Mouse (Mus musculus) liver, embryonic 12.5 days (tissue): ENCODE data around the gene Klhl25. TPM values are rescaled to one million over a fixed set of nuclear protein-coding genes. Genes with fewer than 3 reads are reported as not detected.
"Not testable (repeated sequence)": the region's sequence is repeated elsewhere in the genome, so short reads cannot be mapped to it uniquely, and the experiment has no call there.

Source experiments
- ATAC-seq: fragments of 200-750 bp; cut with Nextera tagmentation; 2 replicates; pipeline ENCODE4 v1.8.0; 2017; ENCODE audit warnings: moderate number of reproducible peaks, mild to moderate bottlenecking, moderate library complexity
- H3K27ac ChIP-seq: fragments of 300-500 bp; sonication (generic); 2 replicates; pipeline ENCODE4 v1.5.1; 2016; ENCODE audit warnings: mild to moderate bottlenecking
- H3K27me3 ChIP-seq: fragments of 300-500 bp; sonication (generic); replicated peaks from 2 replicates; pipeline ENCODE4 v1.6.1; 2016; ENCODE audit warnings: mild to moderate bottlenecking, moderate library complexity
- H3K36me3 ChIP-seq: fragments of 300-500 bp; sonication (generic); 2 replicates; pipeline ENCODE4 v1.6.1; 2016; ENCODE audit warnings: mild to moderate bottlenecking, moderate library complexity
- H3K4me1 ChIP-seq: fragments of 300-500 bp; sonication (generic); 2 replicates; pipeline ENCODE4 v1.6.1; 2016
- H3K4me2 ChIP-seq: fragments of 300-500 bp; sonication (generic); 2 replicates; pipeline ENCODE4 v1.6.1; 2016; ENCODE audit warnings: mild to moderate bottlenecking, moderate library complexity
- H3K4me3 ChIP-seq: fragments of 300-500 bp; sonication (generic); 2 replicates; pipeline ENCODE4 v1.5.1; 2016; ENCODE audit warnings: mild to moderate bottlenecking, moderate library complexity
- H3K9ac ChIP-seq: fragments of 300-500 bp; sonication (generic); 2 replicates; pipeline ENCODE4 v1.6.1; 2016; ENCODE audit warnings: mild to moderate bottlenecking, moderate library complexity
- H3K9me3 ChIP-seq: fragments of 300-500 bp; sonication (generic); replicated peaks from 2 replicates; pipeline ENCODE4 v1.6.1; 2016; ENCODE audit warnings: mild to moderate bottlenecking, moderate library complexity
- WGBS: fragments of 180-500 bp; shearing (Covaris S2); methylation state at CpG from one replicate; pipeline ENCODE4 v1.1.7; 2016; ENCODE audit not compliant: insufficient replicate concordance; 5-methylcytosine and 5-hydroxymethylcytosine counted together
- polyA plus RNA-seq: library from polyadenylated mRNA; unstranded; fragments of >200 nt; fragmentation: Nextera tagmentation; extraction: Ambion mirVana; gene quantifications from 2 replicates; pipeline ENCODE4 v1.2.1, GENCODE M21; 2016

Gene Klhl25
- polyA plus RNA-seq, 1 experiment from 2014 or later: 12.2 TPM

GRCm38 (mm10) chr7:75826360-75827103 is 21.6 kb upstream of the Klhl25 start:
- Histone ChIP-seq H3K4me1 (peaks cover 66% of the 10 kb centered on the region), H3K4me3 (no peak overlapping the region)
- no peak for ATAC-seq

GRCm38 (mm10) chr7:75827357-75827756 is 20.8 kb upstream of the Klhl25 start:
- ATAC-seq: peak; percentile 39
- Histone ChIP-seq H3K9me3 (no peaks in the 10 kb centered on the region), H3K27me3 (no peaks in the 10 kb centered on the region), H3K9ac (no peak overlapping the region), H3K4me2 (peak overlapping the region; percentile 19), H3K36me3 (no peaks in the 10 kb centered on the region), H3K4me3 (no peak overlapping the region), H3K27ac (peak overlapping the region; percentile 91), H3K4me1 (peaks cover 63% of the 10 kb centered on the region)
- WGBS: 68% methylated on average over 1 of the region's 1 CpGs

More at GRCm38 (mm10) chr7:75826360-75827103, 21.6 kb upstream of the Klhl25 start:
- H3K27me3 ChIP-seq: no peaks in the 10 kb centered on the region
- H3K36me3 ChIP-seq: no peaks in the 10 kb centered on the region
- H3K9ac ChIP-seq: 0 out of 2 replicates have a peak overlapping the region, but pooled peaks have one; percentile 4
- peak overlapping the region; percentile 91 for H3K27ac ChIP-seq
- no peak overlapping the region for H3K4me2 ChIP-seq
- 36% methylated on average over 3 of the region's 4 CpGs for WGBS
- H3K9me3 ChIP-seq: no peaks in the 10 kb centered on the region

- 22% methylated on average over 10 of the region's 10 CpGs for WGBS
- peak overlapping the region; percentile 91 for H3K27ac ChIP-seq
- ATAC-seq: peak; percentile 44
- peak overlapping the region; percentile 19 for H3K4me2 ChIP-seq
- H3K4me1 ChIP-seq: peaks cover 58% of the 10 kb centered on the region
- H3K36me3 ChIP-seq: no peaks in the 10 kb centered on the region
- no peaks in the 10 kb centered on the region for H3K9me3 ChIP-seq
- H3K9ac ChIP-seq: no peak overlapping the region
- H3K4me3 ChIP-seq: no peak overlapping the region
- no peaks in the 10 kb centered on the region for H3K27me3 ChIP-seq
These were observed 20.3 kb upstream of the Klhl25 start for GRCm38 (mm10) chr7:75827850-75828249.

GRCm38 (mm10) chr7:75828536-75828935 is 19.6 kb upstream of the Klhl25 start:
- Histone ChIP-seq H3K4me3 (no peak overlapping the region), H3K27me3 (no peaks in the 10 kb centered on the region), H3K4me1 (peaks cover 58% of the 10 kb centered on the region), H3K4me2 (no peak overlapping the region), H3K9me3 (no peaks in the 10 kb centered on the region), H3K9ac (no peak overlapping the region), H3K36me3 (no peaks in the 10 kb centered on the region), H3K27ac (peak overlapping the region; percentile 91)
- WGBS: 77% methylated on average over 5 of the region's 5 CpGs
- no peak for ATAC-seq

- ATAC-seq: peak; percentile 93
- Histone ChIP-seq H3K4me2 (peak overlapping the region; percentile 51), H3K36me3 (no peaks in the 10 kb centered on the region), H3K4me1 (peaks cover 74% of the 10 kb centered on the region), H3K9me3 (no peaks in the 10 kb centered on the region), H3K4me3 (no peak overlapping the region), H3K27me3 (no peaks in the 10 kb centered on the region), H3K9ac (peak overlapping the region; percentile 50), H3K27ac (peak overlapping the region; percentile 92)
- WGBS: 20% methylated on average over 6 of the region's 6 CpGs
These were observed 17.7 kb upstream of the Klhl25 start for GRCm38 (mm10) chr7:75830251-75831060.

- not testable (repeated sequence) for H3K9me3 ChIP-seq, ATAC-seq, H3K4me2 ChIP-seq, H3K9ac ChIP-seq, H3K27me3 ChIP-seq, H3K36me3 ChIP-seq, H3K4me3 ChIP-seq
- Histone ChIP-seq H3K4me1 (peaks cover 66% of the 10 kb centered on the region), H3K27ac (0 out of 2 replicates have a peak overlapping the region, but pooled peaks have one; percentile 14)
- 72% methylated on average over 3 of the region's 4 CpGs for WGBS
These were observed 14.2 kb upstream of the Klhl25 start for GRCm38 (mm10) chr7:75833960-75834359.

GRCm38 (mm10) chr7:75834932-75835631 is 13.0 kb upstream of the Klhl25 start:
- peaks cover 55% of the 10 kb centered on the region for H3K4me1 ChIP-seq
- H3K27ac ChIP-seq, H3K9me3 ChIP-seq, H3K9ac ChIP-seq, H3K27me3 ChIP-seq, H3K4me3 ChIP-seq, H3K36me3 ChIP-seq: not testable (repeated sequence)
- peak; percentile 53 for ATAC-seq
- peak overlapping the region; percentile 20; the same call in 1 of the 2 replicates for H3K4me2 ChIP-seq
- 35% methylated on average over 3 of the region's 6 CpGs for WGBS

- H3K4me1 ChIP-seq: peaks cover 22% of the 10 kb centered on the region
- H3K27ac ChIP-seq: no peak overlapping the region
- no peak for ATAC-seq
- no peaks in the 10 kb centered on the region; the same call in 1 of the 2 replicates for H3K27me3 ChIP-seq
- H3K4me2 ChIP-seq: no peak overlapping the region
- no peaks in the 10 kb centered on the region for H3K36me3 ChIP-seq
- H3K4me3 ChIP-seq: no peak overlapping the region
- WGBS: 61% methylated on average over 4 of the region's 4 CpGs
- no peak overlapping the region for H3K9ac ChIP-seq
- H3K9me3 ChIP-seq: no peaks in the 10 kb centered on the region
These were observed 8.0 kb upstream of the Klhl25 start for GRCm38 (mm10) chr7:75840071-75840470.

GRCm38 (mm10) chr7:75842306-75842705 is 5.8 kb upstream of the Klhl25 start:
- Histone ChIP-seq H3K27ac (no peak overlapping the region), H3K9ac (no peak overlapping the region), H3K9me3 (no peaks in the 10 kb centered on the region), H3K4me1 (peaks cover 13% of the 10 kb centered on the region), H3K36me3 (no peaks in the 10 kb centered on the region), H3K27me3 (no peaks in the 10 kb centered on the region; the same call in 1 of the 2 replicates), H3K4me2 (no peak overlapping the region), H3K4me3 (no peak overlapping the region)
- no peak for ATAC-seq
- 76% methylated on average over 3 of the region's 3 CpGs for WGBS

- no peak overlapping the region for H3K27ac ChIP-seq
- H3K27me3 ChIP-seq: no peaks in the 10 kb centered on the region
- ATAC-seq: no peak
- no peak overlapping the region for H3K4me2 ChIP-seq
- WGBS: 57% methylated on average over 1 of the region's 1 CpGs
- H3K4me3 ChIP-seq: no peak overlapping the region
- H3K9me3 ChIP-seq: no peaks in the 10 kb centered on the region
- H3K36me3 ChIP-seq: peaks cover under 1% of the 10 kb centered on the region; the same call in 1 of the 2 replicates
- H3K9ac ChIP-seq: no peak overlapping the region
- H3K4me1 ChIP-seq: peaks cover 30% of the 10 kb centered on the region
These were observed 2.2 kb upstream of the Klhl25 start for GRCm38 (mm10) chr7:75845936-75846335.

- 43% methylated on average over 7 of the region's 7 CpGs for WGBS
- H3K27ac ChIP-seq: no peak overlapping the region
These were observed 1.2 kb upstream of the Klhl25 start for GRCm38 (mm10) chr7:75846942-75847341.

More at GRCm38 (mm10) chr7:75846942-75847341, 1.2 kb upstream of the Klhl25 start:
- Histone ChIP-seq H3K9ac (no peak overlapping the region), H3K27me3 (no peaks in the 10 kb centered on the region), H3K36me3 (peaks cover 11% of the 10 kb centered on the region), H3K4me1 (peaks cover 36% of the 10 kb centered on the region), H3K4me3 (no peak overlapping the region), H3K4me2 (no peak overlapping the region), H3K9me3 (no peaks in the 10 kb centered on the region)
- ATAC-seq: no peak
